Mouse (Mus musculus): ENCODE measurements around the gene Otud6a.

GRCm38 (mm10) chrX:100395026-100395425 lies 33.8 kb upstream of the Otud6a start:
- TF ChIP-seq E2F4 (IDR thresholded peaks at IDR 0.05; ENCODE audit: borderline replicate concordance, low read depth, low read length) (no peak), USF1 (IDR thresholded peaks at IDR 0.05; ENCODE audit: low read depth, low read length) (no peak), NELFE (IDR thresholded peaks at IDR 0.05; ENCODE audit: low read depth, low read length) (no peak), CTCF (IDR thresholded peaks at IDR 0.05 in 2 of 3, conservative IDR thresholded peaks at IDR 0.05 in 1 of 3; ENCODE audit: control insufficient read depth in 1 of 3, insufficient read depth in 1 of 3, low read depth in 2 of 3, low read length in 3 of 3, poor library complexity in 1 of 3, severe bottlenecking in 1 of 3) (peak; percentile 41 to 64 (median 46)), EP300 (IDR thresholded peaks at IDR 0.05; ENCODE audit: low read depth in 1 of 2, low read length in 2 of 2) (no peak), POLR2A (IDR thresholded peaks at IDR 0.05; ENCODE audit: control insufficient read depth in 1 of 2, insufficient read depth in 1 of 2, low read depth in 1 of 2, low read length in 2 of 2, poor library complexity in 1 of 2) (no peak), UBTF (IDR thresholded peaks at IDR 0.05; ENCODE audit: borderline replicate concordance, insufficient read depth, low read depth, low read length) (no peak), MAX (IDR thresholded peaks at IDR 0.05; ENCODE audit: low read length) (no peak), ZNF384 (IDR thresholded peaks at IDR 0.05; ENCODE audit: low read depth, low read length) (no peak)

All from MEL (cell line).